Mouse (Mus musculus): ENCODE measurements around the gene Pick1. TPM values are rescaled to one million over a fixed set of nuclear protein-coding genes. Genes with fewer than 3 reads are reported as not detected.

Gene Pick1
- polyA plus RNA-seq, 1 experiment from 2014 or later, result 88.0 TPM

DNA sequence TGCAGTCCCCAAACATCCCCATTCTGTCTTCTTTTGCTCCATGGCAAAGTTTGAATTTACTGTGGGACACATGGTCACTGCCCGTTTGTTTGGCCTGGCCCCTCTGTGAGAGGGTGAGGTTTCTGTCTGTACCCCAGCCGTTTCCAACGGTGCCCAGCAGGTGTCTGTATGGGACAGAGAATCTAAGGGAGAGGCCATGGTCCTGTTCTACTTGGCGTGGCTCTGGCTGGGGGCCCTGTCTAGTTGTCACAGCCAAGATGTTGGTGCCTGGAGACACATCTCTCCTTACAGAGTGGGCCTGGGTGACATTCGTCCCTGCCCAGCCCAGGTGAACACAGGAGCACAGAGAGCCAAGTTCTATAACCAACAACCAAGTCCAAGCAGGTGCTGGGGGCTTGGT, 51.9 kb downstream of the Pick1 start:
- ATAC-seq (ENCODE audit: low read depth), result no peak
- no peaks in the 10 kb centered on the region for H3K4me1 ChIP-seq (replicated peaks)
- no peaks in the 10 kb centered on the region for H3K27me3 ChIP-seq
- no peaks in the 10 kb centered on the region for H3K9me3 ChIP-seq
- no peak overlapping the region for H3K4me2 ChIP-seq
- H3K36me3 ChIP-seq, result peaks cover 2% of the 10 kb centered on the region; the same call in 1 of the 2 replicates
- H3K4me3 ChIP-seq, result no peak overlapping the region
- WGBS, result 58% methylated on average over 5 of the region's 5 CpGs
- no peak overlapping the region for H3K27ac ChIP-seq (replicated peaks)
- no peak overlapping the region for H3K9ac ChIP-seq

GRCm38 (mm10) chr15:79281389-79281788, 52.4 kb downstream of the Pick1 start:
- H3K36me3 ChIP-seq, result peaks cover 7% of the 10 kb centered on the region; the same call in 1 of the 2 replicates
- no peaks in the 10 kb centered on the region for H3K9me3 ChIP-seq
- ATAC-seq (ENCODE audit: low read depth), result no peak
- H3K4me3 ChIP-seq, result no peak overlapping the region
- no peak overlapping the region for H3K9ac ChIP-seq
- H3K4me2 ChIP-seq, result no peak overlapping the region
- WGBS, result 90% methylated on average over 1 of the region's 1 CpGs
- H3K4me1 ChIP-seq (replicated peaks), result no peaks in the 10 kb centered on the region
- H3K27me3 ChIP-seq, result no peaks in the 10 kb centered on the region
- H3K27ac ChIP-seq (replicated peaks), result no peak overlapping the region

DNA sequence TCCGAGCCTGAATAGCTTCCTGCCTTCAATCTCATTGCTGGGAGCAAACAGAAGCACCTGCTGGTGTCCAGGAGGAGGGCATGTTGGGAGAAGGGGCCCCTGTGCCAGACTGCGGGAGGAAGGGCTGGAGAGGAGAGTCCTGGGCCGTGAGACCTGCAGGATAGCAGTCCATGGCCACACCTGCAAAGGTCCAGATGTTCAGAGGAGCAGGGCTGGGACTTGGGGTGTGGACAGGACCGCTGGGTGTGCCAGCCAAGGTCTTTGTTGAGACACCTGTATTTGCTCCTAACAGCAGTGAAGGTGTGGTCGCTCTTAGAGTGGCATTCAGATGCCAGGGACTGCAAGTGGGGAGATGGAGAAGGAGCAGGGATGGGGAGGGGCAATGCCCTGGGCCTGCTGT, 53.5 kb downstream of the Pick1 start:
- no peak overlapping the region for H3K9ac ChIP-seq
- no peak overlapping the region for H3K27ac ChIP-seq (replicated peaks)
- no peaks in the 10 kb centered on the region for H3K4me1 ChIP-seq (replicated peaks)
- H3K27me3 ChIP-seq, result no peaks in the 10 kb centered on the region
- no peak overlapping the region for H3K4me3 ChIP-seq
- no peak overlapping the region for H3K4me2 ChIP-seq
- no peaks in the 10 kb centered on the region for H3K9me3 ChIP-seq
- ATAC-seq (ENCODE audit: low read depth), result no peak
- 74% methylated on average over 5 of the region's 5 CpGs for WGBS
- peaks cover 16% of the 10 kb centered on the region; the same call in 1 of the 2 replicates for H3K36me3 ChIP-seq

DNA sequence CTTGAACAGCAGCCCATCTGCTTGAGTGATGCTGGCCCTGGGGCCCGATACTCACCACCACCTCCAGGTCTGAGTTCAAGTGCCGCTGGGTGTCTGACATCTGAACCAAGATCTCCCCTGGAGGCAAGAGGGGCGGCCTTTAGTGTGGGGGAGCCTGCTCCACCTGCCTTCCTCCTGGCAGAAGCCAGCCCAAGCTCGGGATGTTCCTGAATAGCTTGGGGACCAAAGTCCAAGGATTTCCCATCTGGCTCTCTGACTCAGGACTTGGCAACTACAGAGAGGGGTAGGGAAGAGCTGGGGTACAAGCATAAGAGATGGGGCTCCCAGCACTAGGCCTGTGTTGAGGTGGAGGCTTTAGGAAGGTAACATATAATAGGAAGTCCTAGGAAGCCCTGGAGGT, 54.4 kb downstream of the Pick1 start:
- Histone ChIP-seq H3K27ac (replicated peaks) (no peak overlapping the region), H3K4me1 (replicated peaks) (no peaks in the 10 kb centered on the region), H3K4me2 (no peak overlapping the region), H3K36me3 (peaks cover 20% of the 10 kb centered on the region), H3K9ac (no peak overlapping the region), H3K9me3 (no peaks in the 10 kb centered on the region), H3K4me3 (no peak overlapping the region), H3K27me3 (no peaks in the 10 kb centered on the region)
- no peak for ATAC-seq (ENCODE audit: low read depth)
- WGBS, result 86% methylated on average over 4 of the region's 4 CpGs

GRCm38 (mm10) chr15:79285399-79285798, 56.4 kb downstream of the Pick1 start, which contains the start of gene Baiap2l2:
Baiap2l2 (minus strand) TSS chr15:79285537.
- H3K36me3 ChIP-seq, result peaks cover 29% of the 10 kb centered on the region
- H3K27ac ChIP-seq (replicated peaks), result no peak within 1 kb of the TSS
- no peaks in the 10 kb centered on the region for H3K9me3 ChIP-seq
- 75% methylated on average over 10 of the region's 10 CpGs for WGBS
- ATAC-seq (ENCODE audit: low read depth), result no peak
- no peak within 1 kb of the TSS for H3K4me3 ChIP-seq
- no peak within 1 kb of the TSS for H3K4me2 ChIP-seq
- H3K4me1 ChIP-seq (replicated peaks), result no peaks in the 10 kb centered on the region
- H3K9ac ChIP-seq, result no peak within 1 kb of the TSS
- no peaks in the 10 kb centered on the region for H3K27me3 ChIP-seq

- H3K27ac ChIP-seq (replicated peaks), result no peak overlapping the region
- peaks cover 29% of the 10 kb centered on the region for H3K36me3 ChIP-seq
- H3K4me3 ChIP-seq, result no peak overlapping the region
- WGBS, result 90% methylated on average over 7 of the region's 7 CpGs
- no peaks in the 10 kb centered on the region for H3K27me3 ChIP-seq
- no peak for ATAC-seq (ENCODE audit: low read depth)
- H3K4me1 ChIP-seq (replicated peaks), result no peaks in the 10 kb centered on the region
- no peaks in the 10 kb centered on the region for H3K9me3 ChIP-seq
- no peak overlapping the region for H3K9ac ChIP-seq
- H3K4me2 ChIP-seq, result no peak overlapping the region
Measured at GRCm38 (mm10) chr15:79286141-79286540, 57.2 kb downstream of the Pick1 start.

GRCm38 (mm10) chr15:79287091-79287490, 58.1 kb downstream of the Pick1 start:
- WGBS, result 89% methylated on average over 7 of the region's 7 CpGs
- Histone ChIP-seq H3K9me3 (no peaks in the 10 kb centered on the region), H3K4me3 (no peak overlapping the region), H3K27me3 (no peaks in the 10 kb centered on the region), H3K4me1 (replicated peaks) (no peaks in the 10 kb centered on the region), H3K4me2 (no peak overlapping the region), H3K36me3 (peaks cover 29% of the 10 kb centered on the region), H3K27ac (replicated peaks) (no peak overlapping the region), H3K9ac (no peak overlapping the region)
- ATAC-seq (ENCODE audit: low read depth), result no peak

GRCm38 (mm10) chr15:79288387-79288786, 59.4 kb downstream of the Pick1 start:
- no peaks in the 10 kb centered on the region for H3K4me1 ChIP-seq (replicated peaks)
- no peak overlapping the region for H3K4me2 ChIP-seq
- peaks cover 29% of the 10 kb centered on the region for H3K36me3 ChIP-seq
- no peak overlapping the region for H3K27ac ChIP-seq (replicated peaks)
- no peak overlapping the region for H3K9ac ChIP-seq
- H3K9me3 ChIP-seq, result no peaks in the 10 kb centered on the region
- 87% methylated on average over 3 of the region's 3 CpGs for WGBS
- H3K4me3 ChIP-seq, result no peak overlapping the region
- H3K27me3 ChIP-seq, result no peaks in the 10 kb centered on the region
- ATAC-seq (ENCODE audit: low read depth), result no peak

DNA sequence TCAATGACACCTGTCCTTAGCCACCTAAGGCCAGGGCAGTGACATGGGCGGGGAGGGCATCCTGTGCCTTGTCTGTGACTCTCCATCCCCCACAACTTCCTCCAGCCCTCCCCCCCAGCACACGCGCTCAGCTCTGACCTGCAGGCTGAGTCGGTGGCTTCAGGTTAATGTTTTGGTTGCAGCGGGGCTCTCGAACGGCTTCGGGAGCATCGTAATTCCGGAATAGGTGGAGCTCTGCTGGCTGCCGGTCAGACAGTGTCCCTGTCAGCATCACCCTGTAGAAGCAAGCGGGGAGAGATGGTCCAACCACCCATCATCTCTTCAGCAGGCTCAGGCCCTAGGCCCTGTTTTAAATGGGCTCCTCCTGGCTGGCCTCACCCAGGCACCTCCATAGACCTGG, 60.5 kb downstream of the Pick1 start:
- H3K27me3 ChIP-seq, result no peaks in the 10 kb centered on the region
- H3K4me1 ChIP-seq (replicated peaks), result no peaks in the 10 kb centered on the region
- no peak overlapping the region for H3K27ac ChIP-seq (replicated peaks)
- 85% methylated on average over 12 of the region's 12 CpGs for WGBS
- no peak overlapping the region for H3K9ac ChIP-seq
- peaks cover 29% of the 10 kb centered on the region for H3K36me3 ChIP-seq
- no peaks in the 10 kb centered on the region for H3K9me3 ChIP-seq
- H3K4me3 ChIP-seq, result no peak overlapping the region
- H3K4me2 ChIP-seq, result no peak overlapping the region
- no peak for ATAC-seq (ENCODE audit: low read depth)

GRCm38 (mm10) chr15:79290340-79290739, 61.4 kb downstream of the Pick1 start:
- peaks cover 29% of the 10 kb centered on the region for H3K36me3 ChIP-seq
- H3K9ac ChIP-seq, result no peak overlapping the region
- H3K9me3 ChIP-seq, result no peaks in the 10 kb centered on the region
- WGBS, result 71% methylated on average over 3 of the region's 3 CpGs
- no peaks in the 10 kb centered on the region for H3K27me3 ChIP-seq
- no peak overlapping the region for H3K4me2 ChIP-seq
- H3K27ac ChIP-seq (replicated peaks), result no peak overlapping the region
- H3K4me3 ChIP-seq, result no peak overlapping the region
- ATAC-seq (ENCODE audit: low read depth), result no peak
- H3K4me1 ChIP-seq (replicated peaks), result no peaks in the 10 kb centered on the region

DNA sequence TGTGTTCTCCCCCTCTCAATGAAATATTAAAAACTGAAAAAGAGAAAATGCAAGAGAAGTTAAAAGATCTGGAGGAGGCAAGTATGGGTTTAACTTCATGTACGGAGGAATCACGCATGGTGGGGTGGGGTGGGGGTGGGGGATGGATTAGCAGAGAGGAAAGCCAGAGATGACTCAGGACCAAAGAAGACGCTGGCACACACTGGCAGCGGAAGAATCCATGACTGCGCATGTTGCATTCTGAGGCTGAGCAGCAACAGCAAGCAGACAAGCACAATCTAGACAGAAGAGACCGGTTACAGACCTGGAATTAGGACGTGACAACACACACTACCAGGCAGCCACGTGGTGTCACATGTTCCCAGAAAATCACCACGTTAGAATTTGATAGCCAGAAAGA, 63.8 kb downstream of the Pick1 start:
- H3K4me1 ChIP-seq (replicated peaks), result no peaks in the 10 kb centered on the region
- no peak overlapping the region for H3K9ac ChIP-seq
- H3K27me3 ChIP-seq, result no peaks in the 10 kb centered on the region
- 91% methylated on average over 9 of the region's 9 CpGs for WGBS
- H3K27ac ChIP-seq (replicated peaks), result no peak overlapping the region
- H3K9me3 ChIP-seq, result no peaks in the 10 kb centered on the region
- peaks cover 13% of the 10 kb centered on the region for H3K36me3 ChIP-seq
- no peak overlapping the region for H3K4me3 ChIP-seq
- H3K4me2 ChIP-seq, result no peak overlapping the region
- no peak for ATAC-seq (ENCODE audit: low read depth)

DNA sequence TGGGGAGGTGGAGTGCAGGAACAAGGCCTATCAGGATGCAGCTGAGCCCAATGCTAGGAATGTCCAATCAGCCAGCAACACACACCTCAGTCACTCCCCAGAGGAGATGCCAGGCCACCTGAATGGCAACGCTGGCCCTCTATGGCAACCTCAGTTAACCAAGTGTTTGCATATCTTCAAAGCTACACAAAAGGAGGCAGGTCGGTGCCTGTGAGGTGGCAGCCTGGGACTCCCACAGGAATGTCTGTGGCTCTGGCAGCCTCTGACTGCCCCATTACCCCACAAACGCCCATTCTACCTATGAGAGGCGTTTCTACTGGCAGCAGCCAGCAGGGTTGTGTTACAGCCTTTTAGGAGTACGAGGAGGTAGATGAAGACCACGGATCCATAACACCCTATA, 69.6 kb downstream of the Pick1 start:
- H3K9me3 ChIP-seq, result no peaks in the 10 kb centered on the region
- no peak for ATAC-seq (ENCODE audit: low read depth)
- no peak overlapping the region for H3K27ac ChIP-seq (replicated peaks)
- no peak overlapping the region for H3K9ac ChIP-seq
- WGBS, result 89% methylated on average over 6 of the region's 6 CpGs
- H3K4me3 ChIP-seq, result no peak overlapping the region
- H3K27me3 ChIP-seq, result no peaks in the 10 kb centered on the region
- H3K36me3 ChIP-seq, result peaks cover 20% of the 10 kb centered on the region; the same call in 1 of the 2 replicates
- no peaks in the 10 kb centered on the region for H3K4me1 ChIP-seq (replicated peaks)
- no peak overlapping the region for H3K4me2 ChIP-seq
